Mouse (Mus musculus) CD4-positive, CD25-positive, alpha-beta regulatory T cell (primary cell): Measurements from ENCODE around the gene Micu1. TPM values are rescaled to one million over a fixed set of nuclear protein-coding genes. Genes with fewer than 3 reads are reported as not detected.

Experiments used
- polyA plus RNA-seq: library from polyadenylated mRNA; unstranded; fragments of 100-300 nt; shearing (Covaris generic); gene quantifications from one replicate; pipeline ENCODE4 v1.2.1, GENCODE M21; 2017

The Micu1 gene
- polyA plus RNA-seq = 54.5 TPM

GRCm38 (mm10) chr10:59702207-59703032 is at the start of gene Micu1:
TSS of gene Micu1 (plus strand) at chr10:59702477.

GRCm38 (mm10) chr10:59879255-59880028 is 177.2 kb downstream of the Micu1 start, which contains the start of gene Dnajb12:
TSS of gene Dnajb12 (plus strand) at chr10:59879556.

Other genes starting within 250 kb of the Micu1 start
- 0.79 TPM for gene Gm10322, start 86.4 kb upstream of the Micu1 start, polyA plus RNA-seq
- 23.7 TPM for gene Mcu, start 85.8 kb upstream of the Micu1 start, polyA plus RNA-seq
- gene Dnajb12, start 177.1 kb downstream of the Micu1 start, polyA plus RNA-seq = 14.4 TPM
- 70.3 TPM for gene Ddit4, start 249.4 kb downstream of the Micu1 start, polyA plus RNA-seq